Mouse (Mus musculus): Measurements from ENCODE around the gene Ctcfl.

GRCm38 (mm10) chr2:173165357-173165756 lies 46.0 kb upstream of the Ctcfl start:
- TF ChIP-seq CTCF (IDR thresholded peaks at IDR 0.05; ENCODE audit: low read depth): no peak
- no peak for TF ChIP-seq EP300 (IDR thresholded peaks at IDR 0.05; ENCODE audit: low read depth)
